Mouse (Mus musculus) cerebellum, adult 2 months (tissue): ENCODE data around the gene Ddrgk1. TPM values are rescaled to one million over a fixed set of nuclear protein-coding genes. Genes with fewer than 3 reads are reported as not detected.

Experiments used
- DNase-seq, 2 experiments: peaks; one replicate each; pipeline ENCODE4 v3.0.0; 2021
- H3K27ac ChIP-seq: fragments of 200-500 bp; 2 replicates; pipeline ENCODE4 v1.5.1; 2012; ENCODE audit warnings: low read length, control low read depth, inconsistent platforms; ENCODE audit not compliant: insufficient read depth
- H3K27me3 ChIP-seq: fragments of 200-500 bp; 2 replicates; pipeline ENCODE4 v1.6.1; 2012; ENCODE audit warnings: inconsistent platforms, mild to moderate bottlenecking, low read length, moderate library complexity; ENCODE audit not compliant: control insufficient read depth, insufficient read depth
- H3K4me1 ChIP-seq: fragments of 200-500 bp; 2 replicates; pipeline ENCODE4 v1.6.1; 2011; ENCODE audit warnings: low read length; ENCODE audit not compliant: control insufficient read depth, insufficient read depth
- H3K4me3 ChIP-seq: fragments of 200-500 bp; replicated peaks from 2 replicates; pipeline ENCODE3; 2011; ENCODE audit warnings: mild to moderate bottlenecking, low read depth, low read length, control low read depth; ENCODE audit not compliant: insufficient read depth
- CTCF ChIP-seq: fragments of 200-500 bp; IDR thresholded peaks from 2 replicates; pipeline ENCODE4 v1.5.1; 2011; ENCODE audit warnings: low read depth, mild to moderate bottlenecking, control low read depth, low read length, moderate library complexity, borderline replicate concordance; ENCODE audit not compliant: insufficient read depth
- POLR2A ChIP-seq: fragments of 200-500 bp; IDR thresholded peaks from 2 replicates; pipeline ENCODE4 v1.6.1; 2011; ENCODE audit warnings: low read length, control low read depth, borderline replicate concordance; ENCODE audit not compliant: insufficient read depth
- WGBS: fragments of 180-500 bp; shearing (Covaris S2); methylation state at CpG from one replicate; pipeline ENCODE4 v1.1.7; 2018; 5-methylcytosine and 5-hydroxymethylcytosine counted together
- polyA plus RNA-seq: library from polyadenylated mRNA; depleted of rRNA; stranded (reverse); fragments of >200 nt; gene quantifications from 2 replicates; pipeline ENCODE4 v1.2.3, GENCODE M21; 2012

Ddrgk1 gene
- polyA plus RNA-seq, 1 experiment, result 109 TPM

DNA sequence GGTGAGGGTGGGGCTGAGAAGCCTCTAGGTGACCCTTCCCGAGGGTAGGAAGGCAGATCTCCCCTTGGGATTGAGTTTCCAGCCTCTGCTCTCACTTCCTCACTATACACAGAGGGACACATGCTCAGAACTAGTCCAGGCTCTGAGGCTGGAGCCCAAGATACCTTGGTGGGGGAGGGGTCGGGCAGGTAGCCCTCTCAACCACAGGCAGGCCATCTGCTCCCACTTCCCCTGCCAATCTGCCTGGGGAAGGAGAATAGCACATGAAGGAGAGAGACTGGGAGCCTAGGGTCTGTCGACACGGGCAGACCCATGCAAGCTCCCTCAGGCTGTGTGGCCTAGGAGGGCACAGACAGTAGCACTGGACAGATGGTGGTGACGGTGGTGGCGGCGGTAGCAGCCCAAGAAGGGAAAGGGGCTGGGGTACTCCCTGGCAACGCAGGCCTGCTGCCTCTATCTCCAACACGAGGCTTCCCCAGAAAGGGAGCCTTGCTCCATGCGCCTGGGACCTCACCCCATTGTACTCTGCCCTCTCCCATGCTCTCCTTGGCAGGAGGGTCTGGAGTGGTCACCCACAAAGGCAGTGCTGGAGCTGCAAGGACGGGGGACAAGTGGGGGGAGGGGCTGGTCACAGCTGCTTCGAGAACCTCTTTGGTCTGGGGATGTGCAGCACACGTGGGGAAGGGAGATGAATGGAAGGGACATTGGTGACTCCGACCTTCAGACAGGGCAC is 30.3 kb downstream of the Ddrgk1 start:
- no peak for TF ChIP-seq POLR2A
- TF ChIP-seq CTCF, result no peak
- DNase-seq, result peak; percentile 86 to 91
- Histone ChIP-seq H3K27me3 (no peaks in the 10 kb centered on the region), H3K4me1 (peaks cover 37% of the 10 kb centered on the region), H3K27ac (peak overlapping the region; percentile 85), H3K4me3 (peak overlapping the region; percentile 27)
- WGBS, result 10% methylated on average over 14 of the region's 14 CpGs

DNA sequence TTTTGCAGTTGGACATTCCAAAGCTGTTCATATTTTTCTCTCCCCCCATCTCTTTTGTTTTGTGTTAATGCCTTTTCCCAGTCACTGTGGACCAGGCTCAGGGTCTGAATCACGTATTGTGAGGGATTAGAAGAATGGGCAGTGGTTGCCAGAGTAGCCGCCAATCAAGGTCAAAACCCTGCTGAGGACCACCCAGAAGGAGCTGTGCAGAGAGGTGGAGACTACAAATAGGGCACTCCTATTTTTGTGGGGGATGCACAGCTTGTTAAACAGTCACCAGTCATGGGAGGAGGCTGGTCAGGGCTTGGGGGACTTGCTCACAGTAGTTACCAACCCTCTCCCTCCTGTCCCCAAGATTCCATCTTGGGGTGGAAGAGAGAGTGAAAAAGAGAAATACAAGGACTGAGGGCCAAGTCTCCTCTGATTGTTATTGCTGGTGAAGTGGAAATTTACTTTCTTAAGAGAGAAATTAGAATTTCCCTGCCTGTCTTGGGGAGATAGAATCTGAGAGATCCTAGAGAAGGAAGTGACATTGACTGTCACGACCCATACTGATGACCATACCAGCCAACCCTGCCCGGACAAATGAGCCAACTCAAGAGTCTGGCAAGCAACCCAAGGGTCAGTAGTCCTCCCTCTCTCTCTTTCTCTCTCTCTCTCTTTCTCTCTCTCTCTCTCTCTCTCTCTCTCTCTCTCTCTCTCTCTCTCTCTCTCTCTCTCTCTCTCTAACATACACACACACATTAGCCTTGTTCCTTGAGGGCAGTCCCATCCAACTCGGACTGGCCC is 31.4 kb downstream of the Ddrgk1 start:
- TF ChIP-seq POLR2A (no peak), CTCF (no peak)
- peak in 1 of 2 experiments; percentile 24 for DNase-seq
- peak overlapping the region; percentile 71 for H3K27ac ChIP-seq
- 25% methylated on average over 5 of the region's 5 CpGs for WGBS
- no peaks in the 10 kb centered on the region for H3K27me3 ChIP-seq
- no peak overlapping the region for H3K4me3 ChIP-seq
- peaks cover 33% of the 10 kb centered on the region for H3K4me1 ChIP-seq

DNA sequence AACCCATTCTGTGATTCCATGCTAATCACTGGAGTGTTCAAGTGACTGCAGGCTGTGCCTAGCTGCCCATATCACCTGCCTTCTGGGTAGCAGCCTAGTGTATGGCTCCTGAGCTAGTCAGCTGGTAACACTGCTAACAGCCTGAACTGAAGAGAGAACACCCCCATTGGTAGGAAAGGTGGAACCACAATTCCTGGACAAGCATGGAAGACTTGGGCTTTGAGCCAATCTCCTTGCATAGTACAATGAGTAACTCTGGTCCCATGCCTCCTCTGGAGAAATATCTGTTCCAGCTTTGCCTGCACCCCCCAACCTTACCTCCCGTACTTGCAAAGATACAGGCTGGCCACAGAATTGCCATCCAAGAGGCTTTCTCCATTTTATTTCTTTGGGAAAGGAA is 32.0 kb downstream of the Ddrgk1 start:
- Histone ChIP-seq H3K27ac (no peak overlapping the region), H3K4me1 (peaks cover 33% of the 10 kb centered on the region), H3K27me3 (no peaks in the 10 kb centered on the region), H3K4me3 (no peak overlapping the region)
- DNase-seq, result peak in 1 of 2 experiments; percentile 20
- TF ChIP-seq CTCF (no peak), POLR2A (no peak)
- 24% methylated on average over 1 of the region's 1 CpGs for WGBS

DNA sequence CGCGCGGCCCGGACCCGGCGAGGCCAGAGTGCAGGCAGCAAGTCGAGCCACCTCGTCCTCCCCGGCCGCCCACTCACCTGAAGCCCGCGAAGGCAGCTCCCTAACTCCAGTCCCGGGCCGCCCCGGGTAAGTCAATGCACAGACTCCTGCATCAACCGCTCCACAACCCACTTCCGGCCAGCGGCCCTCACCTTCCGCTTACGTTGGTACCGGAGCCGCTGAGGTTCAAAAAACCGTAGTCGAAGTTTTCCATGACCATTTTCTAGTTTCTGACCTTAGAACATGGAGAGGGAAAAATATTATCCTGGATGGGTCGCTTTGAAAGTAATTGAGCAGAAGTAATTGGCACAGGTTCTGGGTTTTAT is 34.6 kb downstream of the Ddrgk1 start, which contains the start of the genes Fastkd5 and Ubox5:
TSS of gene Fastkd5 (minus strand) at position 189 of the 365 bp plus-strand sequence.
TSS of gene Ubox5 (minus strand) at position 200 of the 365 bp plus-strand sequence.
- Histone ChIP-seq H3K4me3 (peak within 1 kb of the TSS; percentile 97), H3K27ac (peak within 1 kb of the TSS; percentile 29), H3K4me1 (peaks cover 22% of the 10 kb centered on the region), H3K27me3 (no peaks in the 10 kb centered on the region)
- under 1% methylated on average over 25 of the region's 25 CpGs for WGBS
- peak; percentile 62; the same call in 1 of the 2 replicates for TF ChIP-seq POLR2A
- TF ChIP-seq CTCF, result no peak
- DNase-seq, result peak; percentile 90 to 94

DNA sequence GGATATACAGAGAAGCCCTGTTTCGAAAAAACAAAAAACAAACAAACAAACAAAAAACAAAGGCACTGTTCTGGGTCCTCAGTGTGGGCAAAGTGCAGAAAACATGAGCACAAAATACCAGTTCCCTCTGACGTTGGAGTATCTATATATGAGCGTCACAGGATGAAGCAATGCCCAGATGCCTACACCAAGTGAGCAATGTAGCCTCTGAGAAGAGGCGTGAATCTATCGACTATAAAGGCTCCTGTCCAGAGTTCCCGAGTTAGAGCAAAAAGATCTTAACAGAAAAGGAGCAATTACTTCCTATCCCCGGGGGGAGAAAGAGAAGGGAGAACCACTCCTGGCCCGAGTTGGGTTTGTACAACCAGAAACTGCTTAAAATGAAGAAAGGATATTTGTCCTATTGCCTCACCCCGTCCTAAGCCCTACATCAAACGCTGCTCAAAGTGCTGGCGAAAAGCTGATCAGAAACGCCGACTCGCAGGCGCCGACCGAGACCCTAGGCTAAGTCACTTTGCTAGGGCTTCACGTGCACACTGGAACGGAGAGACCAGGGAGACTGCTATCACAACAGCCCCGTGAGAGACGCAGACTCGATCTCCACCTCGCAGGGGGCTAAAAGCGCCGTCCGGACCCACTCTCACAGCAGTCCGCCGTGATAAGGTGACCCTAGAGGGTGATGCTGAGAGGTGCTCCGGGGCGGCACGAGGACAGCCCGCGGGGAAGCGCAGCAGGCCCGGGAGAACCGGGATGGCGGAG is 35.2 kb downstream of the Ddrgk1 start:
- Histone ChIP-seq H3K4me1 (peaks cover 16% of the 10 kb centered on the region), H3K27me3 (no peaks in the 10 kb centered on the region), H3K4me3 (peak overlapping the region; percentile 97), H3K27ac (peak overlapping the region; percentile 29)
- no peak for TF ChIP-seq CTCF
- no peak for TF ChIP-seq POLR2A
- DNase-seq, result no peak
- WGBS, result 2% methylated on average over 37 of the region's 37 CpGs

DNA sequence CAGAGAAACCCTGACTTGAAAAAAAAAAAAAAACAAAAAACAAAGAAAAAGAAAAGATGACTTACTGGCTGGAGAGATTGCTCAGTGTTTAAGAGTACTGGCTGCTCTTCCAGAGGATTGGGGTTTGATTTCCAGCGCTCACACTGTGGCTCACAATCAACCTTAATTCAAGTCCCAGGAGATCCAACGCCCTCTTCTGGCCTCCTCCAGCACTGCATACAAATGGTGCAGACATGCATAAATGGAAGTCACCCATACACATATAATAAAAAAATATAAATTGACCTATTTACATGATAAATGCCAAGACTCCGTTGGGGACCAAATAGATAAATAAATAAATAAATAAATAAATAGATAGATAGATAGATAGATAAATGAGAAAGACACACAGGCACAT is 36.0 kb downstream of the Ddrgk1 start:
- Histone ChIP-seq H3K4me1 (peaks cover 8% of the 10 kb centered on the region; the same call in 1 of the 2 replicates), H3K27me3 (no peaks in the 10 kb centered on the region), H3K27ac (no peak overlapping the region), H3K4me3 (no peak overlapping the region)
- WGBS, result 55% methylated on average over 3 of the region's 3 CpGs
- peak in 1 of 2 experiments; percentile 32 for DNase-seq
- TF ChIP-seq POLR2A, result no peak
- TF ChIP-seq CTCF, result no peak

DNA sequence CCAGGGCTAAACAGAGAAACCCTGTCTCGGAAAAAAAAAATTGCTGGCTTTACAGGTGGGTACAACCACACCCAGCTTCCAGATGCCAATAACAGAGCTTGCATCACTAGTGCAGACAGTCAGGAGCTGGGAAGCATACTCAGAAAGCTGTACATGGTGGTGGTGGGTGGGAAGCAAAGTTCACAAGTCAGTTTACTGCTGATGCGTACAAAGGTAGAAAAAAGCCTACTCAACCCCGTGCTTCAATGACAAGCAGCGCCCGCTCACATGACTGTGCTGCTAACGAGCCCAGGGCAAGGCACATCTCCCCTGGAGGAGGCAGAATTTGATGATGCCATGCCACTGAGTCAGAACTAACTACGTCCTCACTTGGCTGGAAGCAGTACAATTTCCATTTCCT is 45.5 kb downstream of the Ddrgk1 start:
- TF ChIP-seq POLR2A (no peak), CTCF (no peak)
- 89% methylated on average over 7 of the region's 7 CpGs for WGBS

More for the DNA sequence above, 45.5 kb downstream of the Ddrgk1 start:
- Histone ChIP-seq H3K27ac (no peak overlapping the region), H3K27me3 (no peaks in the 10 kb centered on the region), H3K4me3 (no peak overlapping the region), H3K4me1 (no peaks in the 10 kb centered on the region)
- DNase-seq, result no peak
